Mouse (Mus musculus) ovary, postnatal 36 days (tissue): ENCODE results near the gene Creb3l1.
A peak's percentile ranks its signal among the peaks of the same experiment; 100 is the strongest.

Experiments used
- DNase-seq: peaks from one replicate; pipeline ENCODE4 v3.0.0; 2022; ENCODE audit warnings: low spot score, mixed read lengths

The Creb3l1 gene

DNA sequence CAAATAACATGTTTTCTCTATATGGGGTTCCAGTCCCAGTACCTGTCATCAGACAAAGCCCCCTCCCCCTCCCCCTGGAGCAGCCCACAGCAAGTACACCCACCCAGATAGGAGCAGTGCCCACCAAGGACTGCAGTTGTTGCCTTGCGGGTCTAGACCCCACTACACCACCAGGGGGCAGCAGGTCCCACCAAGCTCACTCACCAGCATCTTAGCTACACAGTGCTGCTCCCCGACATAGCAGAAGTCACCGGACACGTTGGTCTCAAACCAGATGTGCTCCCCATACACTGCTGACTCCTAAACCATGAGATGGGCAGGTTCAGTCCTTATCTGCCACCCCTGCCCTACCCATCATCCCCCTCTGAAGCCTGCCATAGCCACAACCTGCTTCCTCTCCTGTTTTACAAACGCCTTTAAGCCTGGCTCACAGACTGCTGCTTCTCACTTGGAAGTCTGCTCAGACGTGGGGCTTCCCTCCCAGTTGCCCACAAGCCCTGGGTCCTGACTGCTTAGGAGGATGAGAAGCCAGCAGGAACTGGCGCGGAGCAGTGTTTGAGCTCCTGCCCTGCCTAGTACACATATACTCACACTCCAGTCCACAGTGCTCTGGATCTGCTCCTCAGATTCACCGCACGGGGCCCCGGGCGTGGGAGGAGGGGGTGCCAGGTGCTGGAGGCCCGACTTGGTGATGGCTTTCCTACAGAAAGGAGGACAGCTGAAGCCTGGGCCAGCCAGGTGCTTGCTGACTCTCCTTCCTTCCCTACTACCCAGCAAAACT is 79.9 kb downstream of the Creb3l1 start:
- DNase-seq: peak; percentile 76

DNA sequence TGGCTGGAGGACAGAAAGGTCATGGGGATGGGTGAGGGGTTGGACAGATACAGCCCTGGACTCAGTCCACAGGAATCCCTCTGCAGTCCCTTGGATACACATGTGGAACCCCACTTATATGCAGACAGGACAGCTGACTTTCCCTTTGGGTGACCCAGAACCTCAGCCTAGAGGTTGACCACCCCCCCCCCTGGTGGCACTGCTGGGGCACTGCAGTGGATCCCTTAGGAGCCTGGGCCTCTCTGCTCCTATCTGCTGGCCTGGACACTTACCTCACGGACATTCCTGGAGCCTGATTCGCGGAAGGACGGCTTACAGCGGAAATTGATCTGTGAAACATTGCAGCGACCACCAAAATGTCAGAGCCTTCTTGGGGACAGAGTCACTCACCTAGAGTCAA is 81.9 kb downstream of the Creb3l1 start:
- no peak for DNase-seq

DNA sequence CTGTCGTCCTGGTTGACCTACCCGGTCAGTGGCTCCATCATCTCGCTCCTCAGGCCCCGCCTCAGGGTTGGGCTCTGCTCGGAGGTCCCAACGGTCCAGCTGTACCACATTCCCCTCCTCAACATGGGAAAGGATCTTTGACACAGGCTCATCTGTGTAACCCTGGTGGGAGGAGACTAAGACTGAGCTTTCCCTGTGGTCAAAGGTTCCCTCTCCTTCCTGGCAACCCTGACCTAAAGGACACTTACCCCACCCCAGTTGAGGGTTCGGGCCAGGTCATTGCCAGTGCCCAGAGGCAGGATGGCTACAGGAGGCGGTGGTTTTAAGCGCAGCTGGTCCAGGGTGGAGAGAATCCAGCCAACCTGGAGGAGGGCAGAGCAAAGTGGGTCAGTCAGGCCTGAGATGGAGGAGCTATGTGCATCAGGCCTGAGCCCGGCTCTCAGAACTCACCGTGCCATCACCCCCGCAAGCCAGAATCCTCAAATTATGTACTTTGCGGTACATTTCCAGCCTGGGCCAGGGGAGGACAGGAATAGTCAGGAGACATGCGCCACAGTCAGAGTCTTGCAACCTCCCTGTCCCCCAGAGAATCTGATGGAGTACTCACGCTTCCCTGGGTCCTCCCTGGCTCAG is 84.9 kb downstream of the Creb3l1 start:
- DNase-seq: no peak

DNA sequence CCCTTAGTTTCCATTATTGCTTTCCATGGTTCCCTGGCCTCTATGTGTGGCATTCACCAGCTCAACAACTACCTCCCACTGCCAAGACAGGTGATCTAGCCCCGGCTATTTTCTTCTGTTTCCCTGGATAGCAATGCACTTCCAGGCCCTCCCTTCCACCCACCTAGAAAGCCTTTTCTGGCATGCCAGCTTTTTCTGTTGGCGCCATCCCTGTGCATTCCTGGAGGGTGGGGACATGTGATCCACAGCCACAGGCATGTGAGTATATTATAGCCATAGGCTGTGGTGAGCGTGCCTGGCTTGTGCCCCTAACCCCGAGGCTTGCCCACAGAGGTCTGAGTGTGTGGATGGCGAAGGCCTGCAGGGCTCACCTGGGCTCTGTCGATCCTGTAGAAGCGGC is 88.1 kb downstream of the Creb3l1 start:
- no peak for DNase-seq

DNA sequence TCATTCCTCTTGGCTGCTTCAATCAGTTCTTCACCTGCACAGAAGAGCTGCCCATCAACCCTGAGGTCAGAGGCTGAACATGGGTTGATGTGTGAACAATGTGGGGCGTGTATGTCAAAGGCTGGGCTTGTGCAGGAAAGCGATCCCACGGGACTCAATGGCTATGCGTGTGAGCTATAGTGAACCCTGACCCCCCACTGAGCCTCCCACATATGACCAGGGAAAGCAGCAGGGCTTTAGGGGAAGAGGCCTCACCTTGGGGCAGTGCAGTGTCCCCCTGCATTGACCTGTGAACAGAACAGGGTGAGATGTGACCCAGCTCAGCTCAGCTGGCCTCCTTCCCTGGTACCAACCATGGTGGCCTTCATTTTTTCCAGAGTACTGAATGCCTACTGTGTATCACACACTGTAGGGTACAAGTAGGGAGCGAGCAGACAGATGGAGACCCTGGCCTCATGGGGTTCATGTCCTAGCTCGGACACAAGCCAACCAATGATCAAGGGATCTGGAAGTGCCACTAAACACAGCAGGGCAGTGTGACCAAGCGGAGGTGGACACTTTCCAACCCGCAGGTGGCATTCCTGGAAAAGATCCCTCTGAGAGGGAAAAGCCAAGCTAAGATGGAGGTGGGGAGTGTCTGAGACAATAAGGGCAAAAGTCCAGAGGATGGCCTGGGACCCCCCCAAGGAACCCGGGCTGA is 89.3 kb downstream of the Creb3l1 start:
- no peak for DNase-seq

DNA sequence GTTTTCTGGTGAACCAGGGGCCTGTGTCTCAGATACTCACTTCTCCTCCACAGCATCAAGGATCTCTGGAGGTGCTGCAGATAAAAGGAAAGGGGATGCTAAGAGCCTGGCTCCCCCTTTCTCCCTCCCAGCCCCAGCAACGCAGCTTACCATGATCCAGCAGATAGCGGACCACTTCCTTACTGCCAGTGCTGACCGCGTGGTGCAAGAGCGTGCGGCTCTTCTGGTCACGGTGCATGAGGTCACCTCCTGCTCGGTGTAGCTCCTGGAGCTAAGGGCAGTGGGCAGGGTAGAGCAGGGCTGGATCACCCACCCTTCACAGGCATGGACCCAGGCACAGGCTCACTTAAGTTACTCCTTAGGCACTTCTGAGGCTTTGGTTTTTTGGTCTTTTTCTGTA is 90.3 kb downstream of the Creb3l1 start:
- DNase-seq: no peak

DNA sequence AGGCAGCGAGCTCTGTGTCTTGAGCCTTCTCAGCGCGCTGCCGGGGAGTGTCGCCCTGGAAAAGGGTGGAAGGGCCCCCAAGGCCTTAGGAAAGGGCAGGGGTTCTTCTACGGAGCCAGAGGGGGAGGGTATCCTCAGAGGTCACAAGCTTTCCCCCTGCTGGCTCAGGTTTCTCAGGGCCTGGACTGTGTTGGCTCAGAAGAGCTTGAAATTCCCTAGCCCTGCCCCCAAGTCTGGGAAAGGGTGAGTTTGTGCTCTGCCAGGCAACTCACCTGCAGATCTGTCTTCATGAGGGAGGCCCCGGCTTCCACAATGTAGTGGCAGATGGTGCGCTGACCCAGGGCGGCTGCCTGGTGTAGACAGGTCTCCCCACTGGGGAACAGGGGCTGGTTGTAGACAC is 90.8 kb downstream of the Creb3l1 start:
- no peak for DNase-seq

DNA sequence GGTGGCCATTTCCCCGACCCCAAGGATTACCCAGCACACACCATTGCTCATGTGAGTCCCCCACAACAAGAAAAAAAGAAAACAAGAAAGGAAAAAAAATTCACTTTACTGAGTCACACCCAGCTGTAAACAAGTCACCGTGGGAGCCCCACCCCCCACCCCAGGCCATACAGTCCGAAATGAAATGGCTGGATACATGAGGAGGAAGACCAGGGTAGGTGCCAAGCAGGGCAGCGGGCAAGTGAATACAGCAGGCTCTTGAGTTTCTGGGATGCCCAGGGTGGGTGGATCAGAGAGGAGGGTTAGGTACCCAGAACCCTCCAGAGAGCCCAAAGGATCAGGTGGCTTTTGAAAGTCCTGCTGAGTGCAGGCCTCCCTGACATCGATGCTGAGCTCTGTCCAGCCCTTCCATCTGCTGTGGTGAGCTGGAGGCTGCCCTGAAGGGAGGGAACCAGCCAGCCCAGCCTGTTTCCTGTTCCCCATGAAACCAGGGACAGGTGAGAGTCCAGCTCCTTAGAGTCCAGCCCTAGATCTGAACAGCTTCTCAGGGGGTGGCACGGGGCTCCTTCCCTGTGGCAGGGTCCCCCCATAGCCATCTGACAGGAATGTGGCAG is 91.5 kb downstream of the Creb3l1 start:
- DNase-seq: no peak
